Mouse (Mus musculus): ENCODE data around the gene Tex50. TPM values are rescaled to one million over a fixed set of nuclear protein-coding genes. Genes with fewer than 3 reads are reported as not detected.

The Tex50 gene
- not detected in 2 replicates for polyA plus RNA-seq (2012; rRNA removed; ENCODE audit: low replicate concordance)

GRCm38 (mm10) chr1:161159214-161159613 lies at the start of gene Tex50:
Gene Tex50 (minus strand): TSS chr1:161159314.

GRCm38 (mm10) chr1:161142531-161143159 lies 16.5 kb downstream of the Tex50 start, which contains the start of gene Ankrd45:
Gene Ankrd45 (plus strand): TSS chr1:161142691.

GRCm38 (mm10) chr1:161130726-161131664 lies 28.1 kb downstream of the Tex50 start, which contains the start of gene Klhl20:
Gene Klhl20 (minus strand): TSS chr1:161131511.

Other genes with a start within 250 kb of the Tex50 start
- gene Serpinc1, start 180.7 kb downstream of the Tex50 start, polyA plus RNA-seq (2012; rRNA removed; ENCODE audit: low replicate concordance) = 1.8 and 12.0 TPM in 2 replicates
- 1.5 and 2.8 TPM in 2 replicates for gene Zbtb37, start 124.5 kb downstream of the Tex50 start, polyA plus RNA-seq (2012; rRNA removed; ENCODE audit: low replicate concordance)
- gene Dars2, start 88.7 kb downstream of the Tex50 start, polyA plus RNA-seq (2012; rRNA removed; ENCODE audit: low replicate concordance) = 9.3 and 20.5 TPM in 2 replicates
- gene Cenpl, start 88.6 kb downstream of the Tex50 start, polyA plus RNA-seq (2012; rRNA removed; ENCODE audit: low replicate concordance) = 0.50 and 1.7 TPM in 2 replicates
- gene Klhl20, start 27.8 kb downstream of the Tex50 start, polyA plus RNA-seq (2012; rRNA removed; ENCODE audit: low replicate concordance) = 5.8 and 12.9 TPM in 2 replicates
- not detected in 2 replicates for gene Ankrd45, start 16.6 kb downstream of the Tex50 start, polyA plus RNA-seq (2012; rRNA removed; ENCODE audit: low replicate concordance)
- gene Prdx6, start 91.9 kb upstream of the Tex50 start, polyA plus RNA-seq (2012; rRNA removed; ENCODE audit: low replicate concordance) = 78.7 and 173 TPM in 2 replicates
- not detected in 2 replicates for gene Tnfsf4, start 236.1 kb upstream of the Tex50 start, polyA plus RNA-seq (2012; rRNA removed; ENCODE audit: low replicate concordance)

Data from mammary gland, adult 2 months (tissue).